ENCODE assay signal across 13 mouse cellular contexts in genomic region chr12:15804931-15805331, GRCm38 (mm10). TPM values are rescaled to one million over a fixed set of nuclear protein-coding genes. Genes with fewer than 3 reads are reported as not detected.
A peak's percentile ranks its signal among the peaks of the same experiment; 100 is the strongest.
DNase-seq lines count a peak whose midpoint lies in the region; ATAC-seq lines count a peak whose summit lies in the region.
"Had no signal": no experiment of that assay in that cellular context is flagged by ENCODE, and none has a peak within 500 bp of the region (broad histone marks: within the 10 kb centered on the region; RNA-seq: fewer than 3 reads in every experiment).

No protein-coding gene starts in this region.

- 0 out of 2 replicates have a peak overlapping the region, but pooled peaks have one; percentile 53 for H3K27ac ChIP-seq in hindbrain, embryonic 13.5 days
- no peak overlapping the region for H3K27ac ChIP-seq in hindbrain, embryonic 12.5 days
- H3K27ac ChIP-seq in neural tube, embryonic 15.5 days (replicated peaks): peak overlapping the region; percentile 58

- H3K4me2 ChIP-seq in hindbrain, embryonic 13.5 days: no peak overlapping the region
- no peak overlapping the region for H3K4me2 ChIP-seq in hindbrain, embryonic 12.5 days (replicated peaks)
- no peak overlapping the region for H3K4me2 ChIP-seq in neural tube, embryonic 15.5 days
- H3K4me2 ChIP-seq: lung, embryonic 14.5 days had no signal

- peaks cover 98% of the 10 kb centered on the region for H3K4me1 ChIP-seq in hindbrain, embryonic 13.5 days (replicated peaks)
- H3K4me1 ChIP-seq in hindbrain, embryonic 12.5 days: peaks cover 59% of the 10 kb centered on the region
- H3K4me1 ChIP-seq in neural tube, embryonic 15.5 days: peaks cover 87% of the 10 kb centered on the region

- no peak overlapping the region for H3K4me3 ChIP-seq in hindbrain, embryonic 13.5 days
- no peak overlapping the region for H3K4me3 ChIP-seq in hindbrain, embryonic 12.5 days
- no peak overlapping the region for H3K4me3 ChIP-seq in neural tube, embryonic 15.5 days (replicated peaks)
- H3K4me3 ChIP-seq: myocyte had no signal

- WGBS in hindbrain, embryonic 13.5 days: 41% methylated on average over 1 of the region's 1 CpGs
- whole genome bisulfite sequencing in hindbrain, embryonic 12.5 days: 53% methylated on average over 1 of the region's 1 CpGs
- WGBS in neural tube, embryonic 15.5 days: 38% methylated on average over 1 of the region's 1 CpGs

- ATAC-seq in hindbrain, embryonic 13.5 days (ENCODE audit: low FRiP score): no peak
- no peak for ATAC-seq in hindbrain, embryonic 12.5 days (ENCODE audit: low FRiP score)
- no peak for ATAC-seq in neural tube, embryonic 15.5 days (ENCODE audit: low FRiP score)
- ATAC-seq in monocyte, adult 5-6 weeks (replicated peaks; ENCODE audit: insufficient number of reproducible peaks, low FRiP score, low TSS enrichment, poor library complexity, severe bottlenecking): no peak
- ATAC-seq: intestine, embryonic 16.5 days had no signal

- no peak for DNase-seq in neural tube, embryonic 10.5 days (ENCODE audit: extremely low spot score, low spot score)
- peak; percentile 38 for DNase-seq in kidney, postnatal 10 days
- no peak for DNase-seq in B cell, adult 2 months
- DNase-seq: adrenal gland, adult 8-10 months; cerebellum, adult 11-12 months; lung, embryonic 14.5 days; retina, postnatal 1 day had no signal

- H3K36me3 ChIP-seq in hindbrain, embryonic 13.5 days: peaks cover 94% of the 10 kb centered on the region
- peaks cover 86% of the 10 kb centered on the region for H3K36me3 ChIP-seq in hindbrain, embryonic 12.5 days
- peaks cover 69% of the 10 kb centered on the region for H3K36me3 ChIP-seq in neural tube, embryonic 15.5 days

- no peak overlapping the region for H3K9ac ChIP-seq in hindbrain, embryonic 13.5 days
- H3K9ac ChIP-seq in hindbrain, embryonic 12.5 days: no peak overlapping the region
- H3K9ac ChIP-seq in neural tube, embryonic 15.5 days (replicated peaks): no peak overlapping the region
- H3K9ac ChIP-seq: lung, embryonic 14.5 days had no signal

- H3K9me3 ChIP-seq in hindbrain, embryonic 13.5 days: no peaks in the 10 kb centered on the region
- no peaks in the 10 kb centered on the region for H3K9me3 ChIP-seq in hindbrain, embryonic 12.5 days (replicated peaks)
- H3K9me3 ChIP-seq in neural tube, embryonic 15.5 days (replicated peaks): no peaks in the 10 kb centered on the region

- no peaks in the 10 kb centered on the region for H3K27me3 ChIP-seq in hindbrain, embryonic 13.5 days
- H3K27me3 ChIP-seq in hindbrain, embryonic 12.5 days: no peaks in the 10 kb centered on the region
- H3K27me3 ChIP-seq in neural tube, embryonic 15.5 days (replicated peaks): no peaks in the 10 kb centered on the region

RNA-seq across cellular contexts. Expression of gene Trib2, which starts 11.8 kb away (rescaled TPM):
- polyA plus RNA-seq in hindbrain, embryonic 13.5 days (2015; fragmentation: Nextera tagmentation; extraction: Ambion mirVana): 128 and 135 TPM in 2 replicates
- polyA plus RNA-seq in hindbrain, embryonic 12.5 days (2016; fragmentation: Nextera tagmentation; extraction: Ambion mirVana): 107 and 117 TPM in 2 replicates
- 119 and 134 TPM in 2 replicates for polyA plus RNA-seq in neural tube, embryonic 15.5 days (2015; fragmentation: Nextera tagmentation; extraction: Ambion mirVana)
- total RNA-seq in monocyte, adult 5-6 weeks (2017): 4.4 to 12.6 TPM (median 5.5 TPM) in 3 replicates
